Mouse (Mus musculus) olfactory bulb, adult 2 months (tissue): Measurements from ENCODE around the gene Ulk4.

Experiments
- CTCF ChIP-seq: fragments of 200-500 bp; IDR thresholded peaks from 2 replicates; pipeline ENCODE4 v1.5.1; 2012; ENCODE audit warnings: low read depth, mild to moderate bottlenecking, low read length, moderate library complexity; ENCODE audit not compliant: insufficient read depth
- POLR2A ChIP-seq: fragments of 200-500 bp; IDR thresholded peaks from 2 replicates; pipeline ENCODE4 v1.6.1; 2012; ENCODE audit warnings: mild to moderate bottlenecking, low read depth, low read length, moderate library complexity; ENCODE audit not compliant: insufficient read depth

DNA sequence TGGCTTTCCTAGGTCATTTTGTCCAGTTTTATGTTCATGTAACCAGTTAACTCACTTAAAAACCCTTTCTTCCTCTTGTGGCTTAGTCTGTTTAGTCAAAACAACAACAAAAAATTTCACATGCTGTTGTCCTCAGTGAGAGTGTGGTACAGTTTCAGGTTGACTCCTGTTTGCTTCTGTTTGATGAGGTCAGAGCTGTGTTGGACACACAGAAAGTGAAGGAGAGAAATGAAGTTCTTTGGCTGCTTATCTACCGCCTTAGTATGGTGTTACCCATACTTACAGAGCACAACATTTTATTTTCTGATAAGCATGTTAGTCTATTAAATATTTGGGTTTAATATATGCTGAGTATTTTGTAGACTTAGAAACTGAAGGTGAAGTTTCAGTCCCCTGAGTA is 333.2 kb downstream of the Ulk4 start:
- no peak for TF ChIP-seq CTCF
- no peak for TF ChIP-seq POLR2A
